Mouse (Mus musculus): ENCODE results near the gene Gls. TPM values are rescaled to one million over a fixed set of nuclear protein-coding genes. Genes with fewer than 3 reads are reported as not detected.
A peak's percentile ranks its signal among the peaks of the same experiment; 100 is the strongest.

Gene Gls
- polyA plus RNA-seq (2016; fragmentation: Nextera tagmentation; extraction: Ambion mirVana) = 16.3 and 19.0 TPM in 2 replicates

- Histone ChIP-seq H3K4me2 (peak within 1 kb of the TSS; percentile 79), H3K4me1 (peaks cover 26% of the 10 kb centered on the region), H3K9ac (peak within 1 kb of the TSS; percentile 92), H3K4me3 (peak within 1 kb of the TSS; percentile 90), H3K27me3 (replicated peaks) (no peaks in the 10 kb centered on the region), H3K27ac (peak within 1 kb of the TSS; percentile 96), H3K9me3 (replicated peaks) (no peaks in the 10 kb centered on the region), H3K36me3 (no peaks in the 10 kb centered on the region)
- WGBS (ENCODE audit: insufficient replicate concordance) = 4% methylated on average over 46 of the region's 46 CpGs
- peak; percentile 99 for ATAC-seq
These were observed at the start of gene Gls for GRCm38 (mm10) chr1:52233143-52233713. Gene Gls (minus strand): TSS chr1:52233232.

GRCm38 (mm10) chr1:52279831-52280595 is 47.0 kb upstream of the Gls start:
- Histone ChIP-seq H3K27me3 (replicated peaks) (no peaks in the 10 kb centered on the region), H3K9ac (no peak overlapping the region), H3K27ac (no peak overlapping the region), H3K4me2 (no peak overlapping the region), H3K4me1 (no peaks in the 10 kb centered on the region), H3K36me3 (no peaks in the 10 kb centered on the region), H3K9me3 (replicated peaks) (no peaks in the 10 kb centered on the region), H3K4me3 (no peak overlapping the region)
- no peak for ATAC-seq
- 53% methylated on average over 7 of the region's 7 CpGs for WGBS (ENCODE audit: insufficient replicate concordance)

DNA sequence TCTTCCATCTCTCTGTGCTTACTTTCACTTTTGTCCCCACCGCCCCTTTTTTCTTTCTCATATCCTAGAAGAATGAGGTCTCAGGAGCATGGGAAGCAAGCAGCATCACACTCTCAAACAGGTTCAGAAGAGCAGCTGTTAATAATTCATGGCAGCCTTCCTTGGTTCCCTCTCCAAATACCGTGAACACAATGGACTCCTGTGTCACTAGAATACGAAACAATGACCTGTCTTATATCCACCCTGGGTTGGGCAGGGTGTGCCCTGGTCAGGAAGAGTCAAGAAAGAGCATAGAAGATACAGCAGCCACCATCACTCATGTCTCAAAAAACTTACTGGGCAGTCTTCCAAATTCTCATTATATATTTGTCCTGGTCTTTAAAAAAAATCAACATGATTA is 46.3 kb upstream of the Gls start:
- Histone ChIP-seq H3K27ac (no peak overlapping the region), H3K9ac (no peak overlapping the region), H3K9me3 (replicated peaks) (no peaks in the 10 kb centered on the region), H3K4me1 (no peaks in the 10 kb centered on the region), H3K4me2 (no peak overlapping the region), H3K4me3 (no peak overlapping the region), H3K36me3 (no peaks in the 10 kb centered on the region), H3K27me3 (replicated peaks) (no peaks in the 10 kb centered on the region)
- 63% methylated on average over 3 of the region's 3 CpGs for WGBS (ENCODE audit: insufficient replicate concordance)
- no peak for ATAC-seq

DNA sequence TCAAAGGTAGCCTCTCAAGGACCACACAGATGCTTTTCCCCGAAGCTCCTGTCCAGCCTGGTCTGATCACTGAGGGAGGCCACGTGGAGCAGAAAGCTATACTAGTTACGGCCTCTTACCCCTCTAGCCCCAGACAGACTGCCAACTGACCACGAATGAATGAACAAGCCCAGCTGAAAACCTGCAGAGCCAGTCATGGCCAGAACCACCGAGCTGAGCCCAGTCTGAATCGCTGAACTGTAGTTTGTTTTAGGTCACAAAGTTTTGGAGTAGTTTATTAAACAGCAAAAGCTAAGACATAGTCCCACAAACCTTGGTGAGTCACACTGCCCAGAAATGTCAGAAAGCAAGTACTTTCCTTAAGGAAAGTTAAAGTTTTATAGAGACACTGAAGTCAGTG is 45.0 kb upstream of the Gls start:
- Histone ChIP-seq H3K4me1 (no peaks in the 10 kb centered on the region), H3K4me2 (no peak overlapping the region), H3K9ac (no peak overlapping the region), H3K27me3 (replicated peaks) (no peaks in the 10 kb centered on the region), H3K9me3 (replicated peaks) (no peaks in the 10 kb centered on the region), H3K36me3 (no peaks in the 10 kb centered on the region), H3K27ac (no peak overlapping the region), H3K4me3 (no peak overlapping the region)
- WGBS (ENCODE audit: insufficient replicate concordance) = 55% methylated on average over 6 of the region's 6 CpGs
- no peak for ATAC-seq

DNA sequence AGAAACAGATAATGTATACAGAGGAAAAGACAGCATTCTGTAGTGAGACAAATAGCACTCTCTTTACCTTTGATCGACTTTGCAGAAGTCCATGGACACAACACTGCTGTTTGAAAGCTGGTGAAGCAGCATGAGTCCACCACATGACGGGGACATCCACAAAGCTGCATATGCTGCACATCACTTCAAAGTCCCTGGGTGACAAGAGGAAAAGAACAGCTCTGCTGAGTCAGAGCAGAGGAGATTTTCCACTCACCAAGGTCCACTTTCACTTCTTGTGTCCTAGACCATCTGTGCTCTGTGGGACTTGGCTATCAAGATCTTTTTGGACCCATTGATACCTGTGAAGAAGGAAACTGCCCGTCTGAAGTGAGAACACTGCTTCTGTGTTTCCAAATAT is 41.2 kb upstream of the Gls start:
- Histone ChIP-seq H3K4me1 (no peaks in the 10 kb centered on the region), H3K4me3 (no peak overlapping the region), H3K4me2 (no peak overlapping the region), H3K27me3 (replicated peaks) (no peaks in the 10 kb centered on the region), H3K9ac (no peak overlapping the region), H3K36me3 (no peaks in the 10 kb centered on the region), H3K9me3 (replicated peaks) (no peaks in the 10 kb centered on the region), H3K27ac (no peak overlapping the region)
- no peak for ATAC-seq
- 59% methylated on average over 3 of the region's 3 CpGs for WGBS (ENCODE audit: insufficient replicate concordance)

DNA sequence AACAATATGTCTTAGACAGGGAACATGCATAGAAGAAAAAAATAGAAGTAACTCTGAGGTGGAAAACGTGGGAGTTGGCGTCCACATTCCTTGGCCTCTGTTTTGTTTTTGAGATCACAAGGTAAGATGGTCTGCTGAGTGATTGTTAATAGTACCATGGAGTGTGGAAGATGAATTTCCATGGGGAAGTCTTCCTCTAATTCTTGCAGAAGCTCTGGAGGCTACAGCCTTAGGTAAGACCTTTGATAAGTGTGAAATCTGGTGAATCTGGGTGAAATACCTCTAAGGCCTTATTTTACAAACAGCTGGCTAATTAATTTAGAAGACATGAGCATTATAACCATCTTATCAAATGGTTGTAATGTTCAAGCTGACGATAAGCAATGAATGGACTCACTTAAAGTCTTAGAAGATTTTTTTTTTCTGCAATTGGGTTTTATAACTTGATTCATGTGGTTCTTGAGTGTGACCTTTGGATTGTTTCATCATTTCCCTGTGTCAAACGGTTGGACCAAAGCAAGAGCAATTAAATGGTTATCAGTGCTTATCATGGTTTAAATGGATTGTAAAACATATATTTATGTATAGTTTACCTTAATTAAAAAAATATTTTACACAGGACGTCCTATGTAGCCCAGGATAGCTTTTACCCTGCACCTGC is 39.1 kb upstream of the Gls start:
- H3K36me3 ChIP-seq = no peaks in the 10 kb centered on the region
- H3K4me3 ChIP-seq = no peak overlapping the region
- 60% methylated on average over 5 of the region's 5 CpGs for WGBS (ENCODE audit: insufficient replicate concordance)
- ATAC-seq = no peak
- H3K27me3 ChIP-seq (replicated peaks) = no peaks in the 10 kb centered on the region
- no peak overlapping the region for H3K9ac ChIP-seq
- H3K9me3 ChIP-seq (replicated peaks) = no peaks in the 10 kb centered on the region
- H3K4me1 ChIP-seq = no peaks in the 10 kb centered on the region
- no peak overlapping the region for H3K27ac ChIP-seq
- no peak overlapping the region for H3K4me2 ChIP-seq

- no peaks in the 10 kb centered on the region for H3K36me3 ChIP-seq
- 76% methylated on average over 9 of the region's 9 CpGs for WGBS (ENCODE audit: insufficient replicate concordance)
These were observed 37.3 kb upstream of the Gls start for GRCm38 (mm10) chr1:52270354-52270753.

GRCm38 (mm10) chr1:52269596-52269995 is 36.6 kb upstream of the Gls start:
- Histone ChIP-seq H3K4me1 (no peaks in the 10 kb centered on the region), H3K4me2 (no peak overlapping the region), H3K4me3 (no peak overlapping the region), H3K27me3 (replicated peaks) (no peaks in the 10 kb centered on the region), H3K36me3 (no peaks in the 10 kb centered on the region), H3K9ac (no peak overlapping the region), H3K9me3 (replicated peaks) (no peaks in the 10 kb centered on the region), H3K27ac (no peak overlapping the region)
- no peak for ATAC-seq
- 63% methylated on average over 4 of the region's 4 CpGs for WGBS (ENCODE audit: insufficient replicate concordance)

More at GRCm38 (mm10) chr1:52270354-52270753, 37.3 kb upstream of the Gls start:
- H3K27ac ChIP-seq = no peak overlapping the region
- H3K27me3 ChIP-seq (replicated peaks) = no peaks in the 10 kb centered on the region
- no peaks in the 10 kb centered on the region for H3K4me1 ChIP-seq
- no peak overlapping the region for H3K9ac ChIP-seq
- H3K9me3 ChIP-seq (replicated peaks) = no peaks in the 10 kb centered on the region
- no peak for ATAC-seq
- H3K4me3 ChIP-seq = no peak overlapping the region
- no peak overlapping the region for H3K4me2 ChIP-seq

- 73% methylated on average over 6 of the region's 6 CpGs for WGBS (ENCODE audit: insufficient replicate concordance)
These were observed 35.0 kb upstream of the Gls start for GRCm38 (mm10) chr1:52268006-52268405.

GRCm38 (mm10) chr1:52267606-52268005 is 34.6 kb upstream of the Gls start:
- ATAC-seq = no peak
- Histone ChIP-seq H3K27ac (no peak overlapping the region), H3K4me1 (no peaks in the 10 kb centered on the region), H3K9me3 (replicated peaks) (no peaks in the 10 kb centered on the region), H3K4me3 (no peak overlapping the region), H3K9ac (no peak overlapping the region), H3K27me3 (replicated peaks) (no peaks in the 10 kb centered on the region), H3K36me3 (no peaks in the 10 kb centered on the region), H3K4me2 (no peak overlapping the region)
- 40% methylated on average over 3 of the region's 3 CpGs for WGBS (ENCODE audit: insufficient replicate concordance)

More at GRCm38 (mm10) chr1:52268006-52268405, 35.0 kb upstream of the Gls start:
- no peak overlapping the region for H3K4me3 ChIP-seq
- no peak overlapping the region for H3K9ac ChIP-seq
- ATAC-seq = no peak
- H3K27ac ChIP-seq = no peak overlapping the region
- no peaks in the 10 kb centered on the region for H3K4me1 ChIP-seq
- no peaks in the 10 kb centered on the region for H3K36me3 ChIP-seq
- H3K9me3 ChIP-seq (replicated peaks) = no peaks in the 10 kb centered on the region
- no peak overlapping the region for H3K4me2 ChIP-seq
- H3K27me3 ChIP-seq (replicated peaks) = no peaks in the 10 kb centered on the region

GRCm38 (mm10) chr1:52265886-52266516 is 33.0 kb upstream of the Gls start:
- Histone ChIP-seq H3K4me1 (no peaks in the 10 kb centered on the region), H3K4me3 (no peak overlapping the region), H3K9ac (no peak overlapping the region), H3K4me2 (no peak overlapping the region), H3K36me3 (no peaks in the 10 kb centered on the region), H3K27me3 (replicated peaks) (no peaks in the 10 kb centered on the region), H3K27ac (no peak overlapping the region), H3K9me3 (replicated peaks) (no peaks in the 10 kb centered on the region)
- WGBS (ENCODE audit: insufficient replicate concordance) = 67% methylated on average over 3 of the region's 3 CpGs
- ATAC-seq = no peak

GRCm38 (mm10) chr1:52264290-52264689 is 31.3 kb upstream of the Gls start:
- Histone ChIP-seq H3K9ac (no peak overlapping the region), H3K27me3 (replicated peaks) (no peaks in the 10 kb centered on the region), H3K36me3 (no peaks in the 10 kb centered on the region), H3K4me1 (no peaks in the 10 kb centered on the region), H3K9me3 (replicated peaks) (no peaks in the 10 kb centered on the region), H3K4me3 (no peak overlapping the region), H3K4me2 (no peak overlapping the region), H3K27ac (no peak overlapping the region)
- 47% methylated on average over 3 of the region's 3 CpGs for WGBS (ENCODE audit: insufficient replicate concordance)
- ATAC-seq = no peak

All from liver, embryonic 12.5 days (tissue).